Mouse (Mus musculus) liver, embryonic 15.5 days (tissue): ENCODE measurements at regions not wholly inside any gene's neighbourhood (a gene's known extent, or its start where the extent isn't known, plus 50 kb on each side); places are given as distances from the start of the nearest gene placed in this dataset.

ENCODE experiments used
- ATAC-seq: fragments of 200-750 bp; cut with Nextera tagmentation; 2 replicates; pipeline ENCODE4 v1.8.0; 2017; ENCODE audit warnings: moderate number of reproducible peaks, mild to moderate bottlenecking, moderate library complexity; ENCODE audit not compliant: insufficient read depth
- H3K27ac ChIP-seq: fragments of 300-500 bp; sonication (generic); replicated peaks from 2 replicates; pipeline ENCODE4 v1.5.1; 2015; ENCODE audit warnings: mild to moderate bottlenecking, inconsistent platforms
- H3K27me3 ChIP-seq: fragments of 300-500 bp; sonication (generic); 2 replicates; pipeline ENCODE4 v1.6.1; 2015; ENCODE audit warnings: mild to moderate bottlenecking, inconsistent platforms
- H3K36me3 ChIP-seq: fragments of 300-500 bp; sonication (generic); replicated peaks from 2 replicates; pipeline ENCODE4 v1.6.1; 2015; ENCODE audit warnings: moderate library complexity, mild to moderate bottlenecking, inconsistent platforms
- H3K4me1 ChIP-seq: fragments of 300-500 bp; sonication (generic); replicated peaks from 2 replicates; pipeline ENCODE4 v1.6.1; 2015; ENCODE audit warnings: inconsistent platforms
- H3K4me2 ChIP-seq: fragments of 300-500 bp; sonication (generic); 2 replicates; pipeline ENCODE4 v1.6.1; 2015; ENCODE audit warnings: moderate library complexity, mild to moderate bottlenecking, inconsistent platforms
- H3K4me3 ChIP-seq: fragments of 300-500 bp; sonication (generic); replicated peaks from 2 replicates; pipeline ENCODE4 v1.5.1; 2015; ENCODE audit warnings: mild to moderate bottlenecking, inconsistent platforms
- H3K9ac ChIP-seq: fragments of 300-500 bp; sonication (generic); 2 replicates; pipeline ENCODE4 v1.6.1; 2015; ENCODE audit warnings: moderate library complexity, mild to moderate bottlenecking, inconsistent platforms
- H3K9me3 ChIP-seq: fragments of 300-500 bp; sonication (generic); replicated peaks from 2 replicates; pipeline ENCODE4 v1.6.1; 2016; ENCODE audit warnings: inconsistent platforms
- WGBS: fragments of 180-500 bp; shearing (Covaris S2); methylation state at CpG from one replicate; pipeline ENCODE4 v1.1.7; 2015; ENCODE audit warnings: mixed read lengths; ENCODE audit not compliant: insufficient replicate concordance; 5-methylcytosine and 5-hydroxymethylcytosine counted together

- Histone ChIP-seq H3K36me3 (no peaks in the 10 kb centered on the region), H3K4me3 (no peak overlapping the region)
- ATAC-seq = no peak
Observed at GRCm38 (mm10) chr16:54120356-54120755, 1177.4 kb downstream of the Zpld1 start.

GRCm38 (mm10) chr16:54098696-54099095 lies 1199.1 kb downstream of the Zpld1 start:
- Histone ChIP-seq H3K36me3 (no peaks in the 10 kb centered on the region), H3K27me3 (no peaks in the 10 kb centered on the region), H3K27ac (no peak overlapping the region), H3K4me3 (no peak overlapping the region), H3K9ac (no peak overlapping the region), H3K9me3 (no peaks in the 10 kb centered on the region), H3K4me1 (no peaks in the 10 kb centered on the region), H3K4me2 (no peak overlapping the region)
- WGBS = 61% methylated on average over 2 of the region's 2 CpGs
- ATAC-seq = no peak

More at GRCm38 (mm10) chr16:54120356-54120755, 1177.4 kb downstream of the Zpld1 start:
- Histone ChIP-seq H3K4me1 (no peaks in the 10 kb centered on the region), H3K27me3 (no peaks in the 10 kb centered on the region), H3K9ac (no peak overlapping the region), H3K9me3 (no peaks in the 10 kb centered on the region), H3K4me2 (no peak overlapping the region), H3K27ac (no peak overlapping the region)
- WGBS = 73% methylated on average over 1 of the region's 1 CpGs

GRCm38 (mm10) chr16:54092206-54092605 lies 1205.6 kb downstream of the Zpld1 start:
- Histone ChIP-seq H3K4me1 (no peaks in the 10 kb centered on the region), H3K9me3 (0 out of 2 replicates have a peak, but pooled peaks cover 2% of the 10 kb centered on the region), H3K4me2 (no peak overlapping the region), H3K27ac (no peak overlapping the region), H3K36me3 (no peaks in the 10 kb centered on the region), H3K9ac (no peak overlapping the region), H3K27me3 (no peaks in the 10 kb centered on the region), H3K4me3 (no peak overlapping the region)
- WGBS = 78% methylated on average over 2 of the region's 2 CpGs
- ATAC-seq = no peak

DNA sequence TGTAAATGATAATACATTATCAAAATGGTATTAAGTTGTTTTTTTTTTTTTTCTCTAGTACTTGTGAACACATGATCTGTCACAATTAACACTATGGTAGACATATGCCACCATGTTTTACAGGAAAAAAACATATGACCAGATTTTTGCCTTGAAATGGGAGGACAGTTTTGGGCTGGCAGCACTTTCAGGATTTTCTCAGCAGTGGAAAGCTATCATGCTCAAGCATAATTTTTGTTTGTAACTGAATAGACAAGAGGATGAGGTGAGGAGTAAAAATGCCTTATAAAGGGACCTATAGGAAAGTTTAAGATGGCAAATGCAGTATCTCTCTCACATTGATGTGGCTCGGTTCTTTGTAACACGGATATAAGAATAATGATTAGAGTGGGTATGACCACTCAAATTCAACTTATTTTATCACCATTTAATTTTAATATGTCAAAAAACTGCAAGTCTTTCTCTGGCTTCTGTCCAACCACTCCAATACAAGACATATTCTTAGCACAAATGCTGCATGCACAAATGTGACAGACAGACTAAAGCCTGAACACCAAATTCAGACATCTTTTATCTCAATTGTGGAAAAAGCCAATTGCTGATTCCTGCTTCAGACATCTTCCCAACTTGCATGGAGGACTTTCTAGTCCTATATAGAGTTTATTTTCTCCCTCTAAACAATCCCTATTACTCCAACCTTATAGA lies 1206.6 kb downstream of the Zpld1 start:
- 84% methylated on average over 2 of the region's 2 CpGs for WGBS
- H3K4me3 ChIP-seq = no peak overlapping the region

DNA sequence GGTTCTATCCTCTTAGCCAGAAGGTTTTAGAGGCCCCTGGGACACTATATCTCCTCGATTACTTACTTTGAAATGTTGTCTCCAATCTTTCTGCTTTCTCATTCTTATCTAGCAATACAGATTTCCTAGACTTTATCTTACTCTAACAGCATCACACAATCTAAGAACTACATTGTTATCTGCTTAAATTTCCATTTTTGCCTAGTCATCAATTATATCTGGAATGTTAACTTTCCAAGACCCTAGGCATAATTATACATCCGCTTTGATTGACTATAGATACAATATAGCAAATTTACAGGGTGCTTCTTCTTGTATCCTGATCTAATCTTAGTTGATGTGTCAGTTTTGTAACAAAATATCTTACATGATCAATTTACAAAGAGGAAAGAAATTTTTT lies 1217.3 kb downstream of the Zpld1 start:
- no peak for ATAC-seq
- no peak overlapping the region for H3K27ac ChIP-seq
- no peak overlapping the region for H3K4me3 ChIP-seq
- H3K27me3 ChIP-seq = no peaks in the 10 kb centered on the region
- H3K4me1 ChIP-seq = no peaks in the 10 kb centered on the region
- no peaks in the 10 kb centered on the region for H3K9me3 ChIP-seq
- WGBS = 46% methylated on average over 2 of the region's 2 CpGs
- H3K4me2 ChIP-seq = no peak overlapping the region
- H3K9ac ChIP-seq = no peak overlapping the region
- no peaks in the 10 kb centered on the region for H3K36me3 ChIP-seq

More for the DNA sequence above, 1206.6 kb downstream of the Zpld1 start:
- H3K36me3 ChIP-seq = no peaks in the 10 kb centered on the region
- no peaks in the 10 kb centered on the region for H3K27me3 ChIP-seq
- H3K4me2 ChIP-seq = no peak overlapping the region
- no peak overlapping the region for H3K27ac ChIP-seq
- 0 out of 2 replicates have a peak, but pooled peaks cover 2% of the 10 kb centered on the region for H3K9me3 ChIP-seq
- no peaks in the 10 kb centered on the region for H3K4me1 ChIP-seq
- no peak for ATAC-seq
- no peak overlapping the region for H3K9ac ChIP-seq

DNA sequence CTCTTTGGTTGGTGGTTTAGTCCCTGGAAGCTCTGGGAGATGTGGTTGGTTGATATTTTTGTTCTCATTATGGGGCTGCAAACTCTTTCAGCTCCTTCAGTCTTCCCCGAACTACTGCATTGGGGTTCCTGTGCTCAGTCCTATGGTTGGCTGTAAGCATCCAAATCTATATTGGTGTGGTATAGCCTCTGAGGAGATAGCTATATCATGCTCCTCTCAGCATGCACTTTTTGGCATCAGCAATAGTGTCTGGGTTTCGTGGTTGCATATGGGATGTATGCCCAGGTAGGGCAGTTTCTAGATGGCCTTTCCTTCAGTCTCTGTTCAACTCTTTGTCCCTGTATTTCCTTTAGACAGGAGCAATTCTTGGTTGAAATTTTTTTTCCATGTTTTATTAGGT lies 1250.0 kb downstream of the Zpld1 start:
- Histone ChIP-seq H3K27me3 (no peaks in the 10 kb centered on the region), H3K9me3 (no peaks in the 10 kb centered on the region), H3K4me2 (no peak overlapping the region), H3K27ac (no peak overlapping the region), H3K36me3 (no peaks in the 10 kb centered on the region), H3K4me1 (no peaks in the 10 kb centered on the region), H3K4me3 (no peak overlapping the region), H3K9ac (no peak overlapping the region)
- WGBS = 52% methylated on average over 2 of the region's 2 CpGs
- no peak for ATAC-seq

DNA sequence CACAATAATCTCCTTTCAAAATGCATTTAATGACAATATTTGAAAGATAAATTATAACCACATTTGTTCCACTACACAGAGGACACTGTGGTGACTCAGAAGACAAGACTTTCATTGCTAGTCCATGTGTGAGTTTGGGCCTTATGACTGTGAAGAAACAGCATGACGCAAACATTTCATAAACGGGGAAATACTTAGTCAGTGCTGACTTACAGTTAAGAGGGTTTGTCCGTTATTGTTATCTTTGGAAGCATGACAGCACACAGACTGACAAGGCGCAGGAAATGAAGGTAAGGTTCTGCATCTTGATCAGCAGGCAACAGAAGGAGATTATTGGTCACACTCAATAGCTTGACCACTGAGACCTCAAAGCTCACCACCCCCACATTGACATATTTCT lies 1255.8 kb downstream of the Zpld1 start:
- ATAC-seq = no peak
- Histone ChIP-seq H3K27ac (no peak overlapping the region), H3K9ac (no peak overlapping the region), H3K27me3 (no peaks in the 10 kb centered on the region), H3K4me1 (no peaks in the 10 kb centered on the region), H3K4me2 (no peak overlapping the region), H3K36me3 (no peaks in the 10 kb centered on the region), H3K9me3 (no peaks in the 10 kb centered on the region), H3K4me3 (no peak overlapping the region)
- 42% methylated on average over 4 of the region's 4 CpGs for WGBS

GRCm38 (mm10) chr16:54016319-54016718 lies 1281.5 kb downstream of the Zpld1 start:
- Histone ChIP-seq H3K4me1 (no peaks in the 10 kb centered on the region), H3K27ac (no peak overlapping the region), H3K27me3 (no peaks in the 10 kb centered on the region), H3K4me2 (no peak overlapping the region), H3K9ac (no peak overlapping the region), H3K9me3 (no peaks in the 10 kb centered on the region), H3K36me3 (no peaks in the 10 kb centered on the region), H3K4me3 (no peak overlapping the region)
- 23% methylated on average over 3 of the region's 3 CpGs for WGBS
- no peak for ATAC-seq

DNA sequence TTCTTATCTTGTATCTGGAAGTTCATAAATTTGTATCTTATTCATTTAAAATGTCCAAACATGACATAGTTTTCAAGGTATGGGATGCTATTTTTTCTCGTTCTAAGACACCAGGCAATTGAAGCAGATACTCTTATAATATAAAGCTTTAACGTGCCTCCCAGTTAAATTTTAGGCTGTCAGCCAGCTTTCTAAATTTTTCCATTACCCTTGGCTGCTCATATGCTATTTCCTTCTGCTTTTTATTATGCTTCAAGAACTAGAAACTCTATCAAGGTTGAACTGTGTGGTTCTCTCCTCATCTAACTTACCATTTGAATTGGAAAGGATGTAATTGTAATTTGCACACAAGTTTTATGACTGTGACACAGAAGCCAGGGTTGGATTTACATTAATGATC lies 1324.1 kb downstream of the Zpld1 start:
- Histone ChIP-seq H3K4me3 (no peak overlapping the region), H3K9ac (no peak overlapping the region), H3K4me2 (no peak overlapping the region), H3K36me3 (no peaks in the 10 kb centered on the region), H3K27ac (no peak overlapping the region), H3K9me3 (no peaks in the 10 kb centered on the region), H3K4me1 (no peaks in the 10 kb centered on the region), H3K27me3 (no peaks in the 10 kb centered on the region)
- ATAC-seq = no peak
- WGBS = 40% methylated on average over 2 of the region's 2 CpGs

GRCm38 (mm10) chr16:53956646-53957045 lies 1341.1 kb downstream of the Zpld1 start:
- no peaks in the 10 kb centered on the region for H3K27me3 ChIP-seq
- no peak overlapping the region for H3K9ac ChIP-seq
- no peak overlapping the region for H3K27ac ChIP-seq
- ATAC-seq = no peak
- 60% methylated on average over 3 of the region's 3 CpGs for WGBS
- H3K4me1 ChIP-seq = no peaks in the 10 kb centered on the region
- H3K36me3 ChIP-seq = no peaks in the 10 kb centered on the region
- H3K9me3 ChIP-seq = no peaks in the 10 kb centered on the region
- H3K4me2 ChIP-seq = no peak overlapping the region
- no peak overlapping the region for H3K4me3 ChIP-seq

- 65% methylated on average over 3 of the region's 3 CpGs for WGBS
- Histone ChIP-seq H3K4me1 (no peaks in the 10 kb centered on the region), H3K9me3 (no peaks in the 10 kb centered on the region), H3K27ac (no peak overlapping the region), H3K4me2 (no peak overlapping the region), H3K4me3 (no peak overlapping the region), H3K9ac (no peak overlapping the region), H3K27me3 (no peaks in the 10 kb centered on the region), H3K36me3 (no peaks in the 10 kb centered on the region)
- no peak for ATAC-seq
Observed at GRCm38 (mm10) chr16:53945303-53945702, 1352.5 kb downstream of the Zpld1 start.

GRCm38 (mm10) chr16:53915794-53916193 lies 1382.0 kb downstream of the Zpld1 start:
- no peaks in the 10 kb centered on the region for H3K36me3 ChIP-seq
- H3K4me1 ChIP-seq = no peaks in the 10 kb centered on the region
- H3K27me3 ChIP-seq = no peaks in the 10 kb centered on the region
- no peak for ATAC-seq
- H3K9ac ChIP-seq = no peak overlapping the region
- 82% methylated on average over 15 of the region's 15 CpGs for WGBS
- no peak overlapping the region for H3K4me3 ChIP-seq
- no peaks in the 10 kb centered on the region for H3K9me3 ChIP-seq
- H3K27ac ChIP-seq = no peak overlapping the region
- no peak overlapping the region for H3K4me2 ChIP-seq
